Mouse (Mus musculus): Measurements from ENCODE around the gene Gm49368.
"Not testable (repeated sequence)": the region's sequence is repeated elsewhere in the genome, so short reads cannot be mapped to it uniquely, and the experiment has no call there.

The Gm49368 gene

DNA sequence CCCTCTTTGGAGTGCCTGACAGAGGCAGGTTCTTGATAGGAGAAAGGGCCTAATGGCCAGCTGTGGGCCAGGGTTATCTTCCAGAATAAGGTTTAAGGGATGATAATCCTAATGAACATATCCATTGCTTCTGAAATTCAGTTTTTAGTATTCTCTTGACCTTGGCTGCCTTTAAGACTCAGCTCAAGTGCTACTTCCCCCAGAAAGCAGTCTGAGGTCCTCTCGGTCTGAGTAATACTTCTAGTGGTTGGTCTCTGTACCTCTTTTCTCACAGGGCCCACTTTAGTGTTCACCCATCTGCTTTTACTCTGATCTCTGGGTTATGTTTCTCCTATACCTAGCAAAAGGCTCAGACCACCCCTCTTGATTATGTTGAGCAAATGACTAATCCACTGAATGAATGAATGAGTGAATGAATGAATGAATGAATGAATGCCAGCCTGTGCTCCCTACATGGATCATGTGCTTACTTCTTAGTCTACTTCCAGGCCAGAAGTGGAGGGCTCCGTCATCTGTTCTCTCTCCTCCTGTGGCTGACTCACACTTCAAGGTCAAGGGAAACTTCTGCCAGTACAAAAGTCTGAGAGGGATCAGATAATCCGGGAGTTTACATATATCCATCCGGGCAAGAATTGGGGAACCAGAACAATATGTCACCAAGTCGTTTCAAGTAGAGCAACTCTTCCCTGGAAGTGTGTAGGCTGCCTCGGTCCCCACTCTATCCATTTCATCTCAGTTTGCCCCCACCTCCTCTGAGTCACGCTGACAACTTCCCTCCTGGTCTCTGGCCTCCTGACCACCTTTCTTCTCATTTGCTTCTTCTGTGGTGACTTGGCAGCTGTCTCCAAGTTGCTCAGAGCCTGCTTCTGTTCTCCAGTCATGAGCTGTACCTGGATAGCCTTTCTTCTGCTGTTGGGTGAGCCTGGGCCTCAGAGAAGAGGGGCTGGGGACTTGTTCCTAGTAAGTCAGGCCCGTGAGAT lies 66.5 kb downstream of the Gm49368 start, which contains the start of gene Itgax:
TSS of gene Itgax (plus strand) at position 807 of the 980 bp plus-strand sequence.
- no peak for DNase-seq (ENCODE audit: low spot score in 2 of 2)

DNA sequence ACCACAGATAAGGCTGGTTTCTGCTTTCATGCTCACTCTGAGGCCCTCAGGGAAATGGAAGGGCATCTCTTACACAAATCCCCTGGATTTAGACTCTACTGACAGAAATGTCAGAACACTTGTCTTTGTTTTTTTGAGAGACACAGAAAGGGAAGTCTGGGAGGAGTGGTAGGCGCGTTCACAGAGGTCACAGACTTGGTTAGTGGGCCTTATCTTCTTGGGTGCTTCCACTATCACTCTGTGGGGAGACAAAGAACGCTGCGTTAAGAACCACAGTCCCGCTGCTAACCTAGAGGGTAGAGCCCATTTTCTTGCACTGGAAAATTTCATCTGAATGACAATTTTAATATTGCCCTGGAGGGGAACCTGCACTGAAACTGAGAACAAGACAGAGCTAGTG lies 69.7 kb downstream of the Gm49368 start:
- no peak for DNase-seq (ENCODE audit: low spot score in 2 of 2)

DNA sequence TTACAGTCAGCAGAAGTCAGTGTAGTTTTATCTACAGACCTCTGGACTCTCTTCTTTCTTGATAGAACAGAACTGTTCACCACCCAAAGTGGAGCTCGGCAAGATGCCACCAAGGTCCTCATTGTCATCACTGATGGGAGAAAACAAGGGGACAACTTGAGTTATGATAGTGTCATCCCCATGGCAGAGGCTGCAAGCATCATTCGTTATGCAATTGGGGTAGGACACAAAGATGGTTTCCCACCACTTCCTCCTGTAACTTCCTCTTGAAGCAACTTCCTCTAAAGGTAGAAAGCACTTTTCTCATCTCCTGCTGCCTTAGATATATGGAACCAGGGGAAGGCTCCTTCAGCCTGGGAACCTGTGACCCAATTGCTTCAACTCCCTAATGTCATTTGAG lies 71.1 kb downstream of the Gm49368 start:
- no peak for DNase-seq (ENCODE audit: low spot score in 2 of 2)

DNA sequence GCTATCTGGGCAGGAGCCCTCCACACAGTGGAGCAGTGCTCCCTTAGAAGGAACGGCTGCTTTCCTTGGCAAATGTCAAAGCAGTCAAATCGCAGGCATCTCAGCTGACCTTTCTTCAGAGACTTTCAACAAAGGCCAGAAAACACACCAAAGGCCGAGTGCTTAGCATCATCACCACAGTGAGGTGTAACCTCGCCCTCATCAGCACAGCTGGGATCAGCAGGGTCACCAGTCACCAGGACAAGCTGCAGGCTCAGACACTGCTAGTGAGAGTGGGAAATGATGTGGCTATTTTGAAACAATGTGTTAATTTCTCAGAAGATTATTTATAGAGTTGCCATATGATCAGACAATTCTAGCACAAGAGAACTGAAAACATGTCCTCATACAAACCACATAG lies 74.4 kb downstream of the Gm49368 start:
- no peak for DNase-seq (ENCODE audit: low spot score in 2 of 2)

DNA sequence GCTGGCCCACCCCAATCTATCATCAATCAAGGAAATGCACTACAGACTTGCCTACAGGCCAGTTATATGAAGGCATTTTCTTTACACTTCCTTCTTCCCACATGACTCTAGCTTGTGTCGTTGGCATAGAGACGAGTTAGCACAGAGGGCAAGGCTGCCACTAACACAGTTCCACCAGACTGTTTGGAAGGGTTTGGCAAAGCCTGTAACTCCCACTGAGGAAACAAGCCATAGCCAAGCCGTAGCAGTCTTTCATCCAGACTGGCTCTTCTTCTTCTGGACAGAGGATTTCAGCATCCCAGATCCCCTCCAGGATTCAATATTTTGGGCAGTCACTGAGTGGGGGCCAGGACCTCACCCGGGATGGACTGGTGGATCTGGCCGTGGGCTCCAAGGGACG lies 77.1 kb downstream of the Gm49368 start:
- DNase-seq (ENCODE audit: low spot score in 2 of 2): no peak

DNA sequence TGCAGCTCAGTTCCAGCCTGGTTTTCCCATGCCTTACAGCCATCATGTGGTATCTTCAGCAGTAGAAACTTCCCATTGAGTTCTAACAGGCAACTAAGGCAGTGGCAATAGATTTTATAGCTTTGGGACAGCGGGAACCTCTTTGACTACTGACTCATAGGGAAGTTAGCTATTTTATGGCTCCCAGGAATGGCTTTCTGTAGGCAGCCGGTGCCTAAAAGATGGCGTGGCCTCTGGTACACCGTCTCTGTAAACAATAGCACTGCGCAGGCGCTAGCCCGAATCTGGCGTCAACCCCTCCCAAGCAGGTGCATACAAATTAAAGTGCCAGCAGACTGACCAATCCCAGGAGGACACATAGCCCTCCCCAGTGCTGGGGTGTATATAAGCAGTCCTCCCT lies 88.5 kb downstream of the Gm49368 start:
- DNase-seq (ENCODE audit: low spot score in 2 of 2): no peak

DNA sequence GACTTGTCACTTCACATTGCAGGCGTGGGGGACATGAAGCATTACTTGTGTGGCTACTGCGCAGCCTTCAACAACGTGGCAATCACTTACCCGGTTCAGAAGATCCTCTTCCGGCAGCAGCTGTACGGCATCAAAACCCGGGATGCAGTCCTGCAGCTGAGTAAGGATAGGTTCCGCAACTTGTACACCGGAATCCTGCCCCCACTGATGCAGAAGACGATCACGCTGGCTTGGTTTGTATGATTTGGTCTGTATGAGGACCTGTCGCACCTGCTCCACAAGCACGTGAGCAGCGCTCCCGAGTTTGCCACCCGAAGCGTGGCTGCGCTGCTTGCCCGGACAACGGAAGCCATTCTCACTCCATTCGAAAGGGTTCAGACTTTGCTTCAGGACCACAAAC lies 91.6 kb downstream of the Gm49368 start, which contains the start of gene Itgad:
TSS of gene Itgad (plus strand) at position 301 of the 400 bp plus-strand sequence.
- DNase-seq (ENCODE audit: low spot score in 2 of 2): no peak

DNA sequence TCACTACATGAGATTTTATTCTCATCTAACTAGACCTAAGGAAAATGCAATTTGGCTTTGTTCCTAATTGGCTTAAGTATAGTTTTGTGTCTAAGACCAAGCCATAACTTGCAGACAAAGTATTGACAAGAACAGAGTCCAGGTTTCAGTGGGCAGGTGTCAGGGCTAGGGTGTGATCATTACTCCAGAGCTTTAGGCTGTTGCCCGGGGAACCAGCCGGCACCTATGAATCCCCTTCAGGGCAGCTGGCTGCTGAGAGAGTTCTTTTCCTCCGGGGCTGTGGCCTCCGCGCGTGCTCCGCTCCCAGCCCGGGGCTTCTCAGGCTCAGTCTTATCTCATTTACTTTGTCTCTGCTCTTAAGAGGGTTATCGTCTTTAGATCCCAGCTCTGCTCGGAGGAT lies 92.4 kb downstream of the Gm49368 start:
- no peak for DNase-seq (ENCODE audit: low spot score in 2 of 2)

DNA sequence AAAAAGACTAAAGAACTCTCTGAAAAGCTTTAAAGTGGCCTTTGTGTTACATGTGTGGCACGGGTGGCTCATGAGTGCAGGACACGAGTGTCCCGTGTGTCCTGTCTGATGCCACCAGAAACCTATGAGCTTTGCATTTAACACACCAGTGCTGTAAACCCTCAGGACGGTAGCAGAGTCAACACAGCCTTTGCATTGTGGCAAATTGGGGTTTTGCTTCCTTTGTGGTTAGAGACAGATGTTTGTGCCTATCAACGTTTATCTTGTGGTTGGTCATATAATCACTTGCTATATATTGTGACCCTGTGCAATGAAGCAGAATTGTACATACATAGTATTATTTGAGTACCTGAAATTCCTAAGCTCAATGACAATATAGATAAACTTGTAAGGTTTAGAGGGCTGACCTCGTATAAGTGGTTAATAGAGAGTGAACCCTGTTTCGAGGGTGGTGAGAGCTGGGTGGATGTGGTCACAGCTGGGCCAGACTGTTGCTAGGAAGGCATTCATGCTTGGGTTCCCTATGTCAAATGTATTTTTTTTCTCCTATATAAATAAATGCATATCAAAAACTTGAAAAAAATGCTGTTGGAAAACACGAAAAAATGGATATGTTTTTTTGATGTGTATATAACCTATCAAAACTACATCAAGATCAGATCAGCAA lies 96.3 kb downstream of the Gm49368 start:
- DNase-seq (ENCODE audit: low spot score in 2 of 2): not testable (repeated sequence)

DNA sequence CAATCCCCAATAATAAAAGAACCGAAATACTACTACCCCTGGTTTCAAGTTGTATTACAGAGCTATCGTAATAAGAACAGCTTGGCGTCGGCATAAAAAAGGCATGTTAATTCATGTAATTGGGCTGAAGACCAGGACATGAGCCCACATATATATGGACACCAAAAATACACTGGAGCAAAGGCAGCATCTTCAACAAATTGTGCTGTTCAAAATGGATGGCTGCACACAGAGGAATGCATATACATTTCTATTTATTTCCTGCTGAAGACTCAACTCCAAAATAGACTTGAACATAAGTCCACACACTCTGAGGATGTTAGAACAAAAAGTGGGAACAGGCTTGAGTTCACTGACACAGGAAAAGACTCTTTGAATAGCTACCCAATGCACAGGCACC lies 101.5 kb downstream of the Gm49368 start:
- DNase-seq (ENCODE audit: low spot score in 2 of 2): no peak

DNA sequence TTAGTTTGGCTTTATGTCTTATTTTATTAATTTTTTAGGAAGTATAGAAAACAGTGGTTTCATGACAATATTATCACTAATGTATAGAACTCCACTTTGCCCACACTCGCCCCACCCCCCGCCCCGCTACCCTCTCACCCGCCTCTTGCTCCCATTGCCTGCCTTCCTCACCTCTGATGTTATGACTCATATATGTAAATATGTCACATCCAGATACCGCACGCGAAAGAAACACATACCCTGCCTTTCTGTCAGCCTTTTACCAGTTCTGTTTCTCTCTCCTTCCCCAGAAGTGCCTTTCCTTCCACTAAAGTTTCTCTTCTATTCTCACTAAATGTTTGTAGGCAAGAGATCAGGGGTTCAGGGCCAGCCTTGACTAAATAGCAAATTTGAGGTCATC lies 103.9 kb downstream of the Gm49368 start:
- DNase-seq (ENCODE audit: low spot score in 2 of 2): no peak

DNA sequence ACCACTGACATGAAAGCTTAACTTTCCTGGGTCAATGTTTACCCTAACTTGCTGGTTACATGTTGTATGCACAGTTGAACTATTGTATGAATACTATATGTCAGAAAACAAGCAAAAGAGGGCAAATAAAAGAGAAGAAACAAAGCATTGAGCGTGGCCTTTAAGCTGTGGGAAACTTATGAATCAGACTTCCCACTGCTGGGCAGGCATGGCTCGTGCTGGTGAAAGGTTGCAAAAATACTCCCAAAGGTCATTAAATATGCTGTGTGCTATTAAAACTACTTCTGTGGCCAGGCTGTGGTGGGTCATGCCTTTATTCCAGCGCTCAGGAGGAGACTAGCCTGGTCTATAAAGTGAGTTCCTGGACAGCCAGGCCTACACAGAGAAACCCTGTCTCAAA lies 107.5 kb downstream of the Gm49368 start:
- no peak for DNase-seq (ENCODE audit: low spot score in 2 of 2)
